Mouse (Mus musculus): Measurements from ENCODE around the gene Thy1. TPM values are rescaled to one million over a fixed set of nuclear protein-coding genes. Genes with fewer than 3 reads are reported as not detected.

The Thy1 gene
- polyA plus RNA-seq, 1 experiment: not detected

DNA sequence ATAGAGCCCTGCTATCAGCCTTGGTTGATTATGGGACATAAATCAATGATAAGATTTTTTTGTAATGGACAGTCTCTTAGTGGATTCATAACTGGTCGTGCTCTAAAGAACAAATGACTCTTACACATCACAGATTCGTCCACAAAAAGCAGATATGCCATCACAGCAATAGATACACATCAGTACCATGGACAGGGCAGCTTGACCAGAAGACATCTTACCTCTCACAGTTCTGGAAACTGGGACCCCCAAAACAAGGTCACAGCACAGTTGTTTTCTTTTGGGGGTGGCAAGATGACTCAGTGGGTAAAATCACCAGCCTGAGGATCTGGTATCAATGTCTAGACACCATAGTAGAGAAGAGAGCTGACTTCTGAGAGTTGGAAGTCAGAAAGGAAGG, 35.9 kb upstream of the Thy1 start:
- Histone ChIP-seq H3K36me3 (ENCODE audit: control insufficient read depth, insufficient read depth) (no peaks in the 10 kb centered on the region), H3K27me3 (ENCODE audit: control insufficient read depth, insufficient read depth, insufficient read length) (no peaks in the 10 kb centered on the region), H3K4me3 (no peak overlapping the region), H3ac (ENCODE audit: control insufficient read depth, insufficient read length) (no peak overlapping the region), H3K4me2 (ENCODE audit: low read depth) (no peak overlapping the region), H3K79me2 (ENCODE audit: control insufficient read depth, insufficient read depth) (no peaks in the 10 kb centered on the region)
- no peak for TF ChIP-seq E2F4 (IDR thresholded peaks at IDR 0.05; ENCODE audit: insufficient read depth)
- TF ChIP-seq MYOG (IDR thresholded peaks at IDR 0.05; ENCODE audit: control insufficient read depth in 1 of 3, insufficient read depth in 1 of 3, insufficient read length in 2 of 3, low read depth in 2 of 3): no peak
- TF ChIP-seq REST (IDR thresholded peaks at IDR 0.05; ENCODE audit: insufficient read depth, insufficient read length): peak; percentile 86
- TF ChIP-seq USF1 (IDR thresholded peaks at IDR 0.05; ENCODE audit: low read depth): no peak

DNA sequence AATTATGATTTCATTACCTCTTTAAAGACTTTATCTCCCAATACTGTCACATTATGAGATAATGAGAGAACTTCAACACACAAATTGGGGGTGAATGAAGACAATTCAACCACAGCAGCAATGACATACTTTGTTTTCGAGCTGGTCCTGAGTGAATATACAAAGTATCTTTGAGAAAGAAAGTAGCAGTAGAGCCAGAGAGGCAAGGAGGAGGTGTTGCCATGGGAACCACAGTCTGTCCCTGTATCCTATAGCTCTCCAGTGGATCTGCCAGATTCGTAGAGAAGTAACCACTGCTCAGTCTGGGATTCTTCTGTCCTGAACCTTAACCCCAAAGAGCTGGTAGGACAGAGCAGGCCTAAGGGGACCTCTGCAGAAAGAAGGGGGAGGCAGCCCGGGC, 35.2 kb upstream of the Thy1 start:
- H3K27me3 ChIP-seq (ENCODE audit: control insufficient read depth, insufficient read depth, insufficient read length): no peaks in the 10 kb centered on the region
- no peak overlapping the region for H3K4me3 ChIP-seq
- H3ac ChIP-seq (ENCODE audit: control insufficient read depth, insufficient read length): no peak overlapping the region
- no peaks in the 10 kb centered on the region for H3K36me3 ChIP-seq (ENCODE audit: control insufficient read depth, insufficient read depth)
- H3K4me2 ChIP-seq (ENCODE audit: low read depth): no peak overlapping the region
- H3K79me2 ChIP-seq (ENCODE audit: control insufficient read depth, insufficient read depth): no peaks in the 10 kb centered on the region
- TF ChIP-seq CEBPB (IDR thresholded peaks at IDR 0.05; ENCODE audit: insufficient read depth, poor library complexity, severe bottlenecking) (no peak), E2F4 (IDR thresholded peaks at IDR 0.05; ENCODE audit: insufficient read depth) (no peak), TCF12 (IDR thresholded peaks at IDR 0.05; ENCODE audit: insufficient read depth, poor library complexity, severe bottlenecking) (no peak), SRF (IDR thresholded peaks at IDR 0.05; ENCODE audit: control insufficient read depth, insufficient read length, low read depth) (no peak), MYOD1 (IDR thresholded peaks at IDR 0.05; ENCODE audit: control insufficient read depth in 1 of 3, insufficient read length in 2 of 3, low read depth in 2 of 3) (no peak), POLR2AphosphoS2 (IDR thresholded peaks at IDR 0.05; ENCODE audit: insufficient read length, low read depth) (no peak), MAX (IDR thresholded peaks at IDR 0.05; ENCODE audit: low read depth) (no peak), TCF3 (IDR thresholded peaks at IDR 0.05; ENCODE audit: insufficient read length, low read depth) (no peak), POLR2A (IDR thresholded peaks at IDR 0.05; ENCODE audit: insufficient read length, low read depth) (no peak), MYOG (IDR thresholded peaks at IDR 0.05; ENCODE audit: control insufficient read depth in 1 of 3, insufficient read depth in 1 of 3, insufficient read length in 2 of 3, low read depth in 2 of 3) (no peak), REST (IDR thresholded peaks at IDR 0.05; ENCODE audit: insufficient read depth, insufficient read length) (no peak), USF1 (IDR thresholded peaks at IDR 0.05; ENCODE audit: low read depth) (no peak)

DNA sequence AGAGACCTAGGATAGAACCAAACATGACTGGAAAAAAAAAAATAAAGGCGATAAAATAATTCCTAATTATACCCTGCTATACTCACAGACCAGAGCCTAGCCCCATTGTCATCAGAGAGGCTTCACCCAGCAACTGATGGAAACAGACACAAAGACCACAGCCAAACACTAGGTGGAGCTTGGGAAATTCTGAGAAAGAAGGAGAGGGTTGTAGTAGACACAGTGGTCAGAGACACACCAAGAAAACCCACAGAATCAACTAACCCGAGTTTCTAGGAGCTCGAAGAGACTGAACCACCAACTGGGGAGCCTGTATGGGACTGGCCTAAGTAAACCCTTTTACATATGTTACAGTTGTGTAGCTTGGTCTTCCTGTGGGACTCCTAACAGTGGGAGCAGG, 32.3 kb upstream of the Thy1 start:
- Histone ChIP-seq H3K4me3 (no peak overlapping the region), H3K27me3 (ENCODE audit: control insufficient read depth, insufficient read depth, insufficient read length) (no peaks in the 10 kb centered on the region), H3ac (ENCODE audit: control insufficient read depth, insufficient read length) (no peak overlapping the region), H3K79me2 (ENCODE audit: control insufficient read depth, insufficient read depth) (no peaks in the 10 kb centered on the region), H3K4me2 (ENCODE audit: low read depth) (no peak overlapping the region), H3K36me3 (ENCODE audit: control insufficient read depth, insufficient read depth) (no peaks in the 10 kb centered on the region)
- TF ChIP-seq MYOD1 (IDR thresholded peaks at IDR 0.05; ENCODE audit: control insufficient read depth in 1 of 3, insufficient read length in 2 of 3, low read depth in 2 of 3) (no peak), E2F4 (IDR thresholded peaks at IDR 0.05; ENCODE audit: insufficient read depth) (no peak), REST (IDR thresholded peaks at IDR 0.05; ENCODE audit: insufficient read depth, insufficient read length) (no peak), POLR2A (IDR thresholded peaks at IDR 0.05; ENCODE audit: insufficient read length, low read depth) (no peak), SRF (IDR thresholded peaks at IDR 0.05; ENCODE audit: control insufficient read depth, insufficient read length, low read depth) (no peak), CEBPB (IDR thresholded peaks at IDR 0.05; ENCODE audit: insufficient read depth, poor library complexity, severe bottlenecking) (no peak), USF1 (IDR thresholded peaks at IDR 0.05; ENCODE audit: low read depth) (no peak), MAX (IDR thresholded peaks at IDR 0.05; ENCODE audit: low read depth) (no peak), TCF3 (IDR thresholded peaks at IDR 0.05; ENCODE audit: insufficient read length, low read depth) (no peak), POLR2AphosphoS2 (IDR thresholded peaks at IDR 0.05; ENCODE audit: insufficient read length, low read depth) (no peak), MYOG (IDR thresholded peaks at IDR 0.05; ENCODE audit: control insufficient read depth in 1 of 3, insufficient read depth in 1 of 3, insufficient read length in 2 of 3, low read depth in 2 of 3) (no peak), TCF12 (IDR thresholded peaks at IDR 0.05; ENCODE audit: insufficient read depth, poor library complexity, severe bottlenecking) (no peak)

DNA sequence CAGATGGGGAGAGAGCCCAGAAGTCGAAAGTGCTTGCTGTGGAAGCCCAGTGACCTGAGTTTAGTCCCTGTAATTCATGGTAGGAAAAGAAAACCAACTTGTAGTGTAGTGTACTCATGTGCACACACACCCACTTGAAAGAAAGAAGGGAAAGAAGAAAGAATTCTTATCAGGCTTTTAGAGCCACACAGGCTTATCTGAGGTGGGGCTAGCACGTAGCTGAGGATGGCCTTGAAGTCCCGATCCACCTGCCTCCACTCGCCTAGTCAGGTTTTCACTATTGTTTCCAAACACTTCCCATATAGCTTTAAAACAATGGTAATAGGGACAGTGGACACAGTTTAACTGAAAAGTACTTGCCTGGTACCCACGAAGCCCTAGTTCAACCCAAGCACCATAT, 31.5 kb upstream of the Thy1 start:
- Histone ChIP-seq H3K27me3 (ENCODE audit: control insufficient read depth, insufficient read depth, insufficient read length) (no peaks in the 10 kb centered on the region), H3ac (ENCODE audit: control insufficient read depth, insufficient read length) (no peak overlapping the region), H3K36me3 (ENCODE audit: control insufficient read depth, insufficient read depth) (no peaks in the 10 kb centered on the region), H3K4me3 (no peak overlapping the region), H3K4me2 (ENCODE audit: low read depth) (no peak overlapping the region), H3K79me2 (ENCODE audit: control insufficient read depth, insufficient read depth) (no peaks in the 10 kb centered on the region)
- TF ChIP-seq POLR2AphosphoS2 (IDR thresholded peaks at IDR 0.05; ENCODE audit: insufficient read length, low read depth) (no peak), MYOD1 (IDR thresholded peaks at IDR 0.05; ENCODE audit: control insufficient read depth in 1 of 3, insufficient read length in 2 of 3, low read depth in 2 of 3) (no peak), CEBPB (IDR thresholded peaks at IDR 0.05; ENCODE audit: insufficient read depth, poor library complexity, severe bottlenecking) (no peak), POLR2A (IDR thresholded peaks at IDR 0.05; ENCODE audit: insufficient read length, low read depth) (no peak), MAX (IDR thresholded peaks at IDR 0.05; ENCODE audit: low read depth) (no peak), SRF (IDR thresholded peaks at IDR 0.05; ENCODE audit: control insufficient read depth, insufficient read length, low read depth) (no peak), E2F4 (IDR thresholded peaks at IDR 0.05; ENCODE audit: insufficient read depth) (no peak), MYOG (IDR thresholded peaks at IDR 0.05; ENCODE audit: control insufficient read depth in 1 of 3, insufficient read depth in 1 of 3, insufficient read length in 2 of 3, low read depth in 2 of 3) (no peak), USF1 (IDR thresholded peaks at IDR 0.05; ENCODE audit: low read depth) (no peak), TCF3 (IDR thresholded peaks at IDR 0.05; ENCODE audit: insufficient read length, low read depth) (no peak), TCF12 (IDR thresholded peaks at IDR 0.05; ENCODE audit: insufficient read depth, poor library complexity, severe bottlenecking) (no peak), REST (IDR thresholded peaks at IDR 0.05; ENCODE audit: insufficient read depth, insufficient read length) (no peak)

DNA sequence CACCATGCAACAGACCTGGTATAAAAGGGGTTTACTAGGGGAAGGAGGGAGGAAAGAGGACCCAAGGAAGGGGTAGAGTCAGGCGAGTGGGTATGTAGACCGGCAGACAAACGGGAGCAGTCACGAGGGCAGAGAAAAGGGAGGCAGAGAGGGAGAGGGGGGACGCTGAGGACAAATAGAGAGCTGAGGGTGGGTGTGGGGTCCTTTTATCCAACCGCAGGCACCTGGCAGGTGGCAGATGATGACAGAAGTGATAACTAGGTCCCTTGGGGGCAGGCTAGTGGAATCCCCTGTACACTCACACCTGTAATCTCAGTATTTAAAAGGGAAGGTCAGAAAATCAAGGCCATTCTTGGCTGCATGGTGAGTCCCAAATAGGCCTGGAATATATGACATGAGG, 31.0 kb upstream of the Thy1 start:
- no peaks in the 10 kb centered on the region for H3K36me3 ChIP-seq (ENCODE audit: control insufficient read depth, insufficient read depth)
- no peaks in the 10 kb centered on the region for H3K27me3 ChIP-seq (ENCODE audit: control insufficient read depth, insufficient read depth, insufficient read length)
- no peak overlapping the region for H3ac ChIP-seq (ENCODE audit: control insufficient read depth, insufficient read length)
- no peak for TF ChIP-seq MYOD1 (IDR thresholded peaks at IDR 0.05; ENCODE audit: control insufficient read depth in 1 of 3, insufficient read length in 2 of 3, low read depth in 2 of 3)
- TF ChIP-seq TCF3 (IDR thresholded peaks at IDR 0.05; ENCODE audit: insufficient read length, low read depth): no peak
- no peak for TF ChIP-seq POLR2AphosphoS2 (IDR thresholded peaks at IDR 0.05; ENCODE audit: insufficient read length, low read depth)
- TF ChIP-seq USF1 (IDR thresholded peaks at IDR 0.05; ENCODE audit: low read depth): no peak
- no peak for TF ChIP-seq SRF (IDR thresholded peaks at IDR 0.05; ENCODE audit: control insufficient read depth, insufficient read length, low read depth)
- TF ChIP-seq TCF12 (IDR thresholded peaks at IDR 0.05; ENCODE audit: insufficient read depth, poor library complexity, severe bottlenecking): no peak
- no peak for TF ChIP-seq MYOG (IDR thresholded peaks at IDR 0.05; ENCODE audit: control insufficient read depth in 1 of 3, insufficient read depth in 1 of 3, insufficient read length in 2 of 3, low read depth in 2 of 3)
- no peak for TF ChIP-seq REST (IDR thresholded peaks at IDR 0.05; ENCODE audit: insufficient read depth, insufficient read length)
- no peak for TF ChIP-seq POLR2A (IDR thresholded peaks at IDR 0.05; ENCODE audit: insufficient read length, low read depth)
- TF ChIP-seq MAX (IDR thresholded peaks at IDR 0.05; ENCODE audit: low read depth): no peak
- TF ChIP-seq CEBPB (IDR thresholded peaks at IDR 0.05; ENCODE audit: insufficient read depth, poor library complexity, severe bottlenecking): no peak
- TF ChIP-seq E2F4 (IDR thresholded peaks at IDR 0.05; ENCODE audit: insufficient read depth): no peak
- H3K4me3 ChIP-seq: no peak overlapping the region
- no peaks in the 10 kb centered on the region for H3K79me2 ChIP-seq (ENCODE audit: control insufficient read depth, insufficient read depth)
- no peak overlapping the region for H3K4me2 ChIP-seq (ENCODE audit: low read depth)
